Mouse (Mus musculus) urinary bladder, postnatal 14 days (tissue): ENCODE measurements around the gene Dnhd1.
"Not testable (repeated sequence)": the region's sequence is repeated elsewhere in the genome, so short reads cannot be mapped to it uniquely, and the experiment has no call there.

Source experiments
- DNase-seq: peaks from one replicate; pipeline ENCODE4 v3.0.0; 2021; ENCODE audit warnings: low spot score

The Dnhd1 gene

DNA sequence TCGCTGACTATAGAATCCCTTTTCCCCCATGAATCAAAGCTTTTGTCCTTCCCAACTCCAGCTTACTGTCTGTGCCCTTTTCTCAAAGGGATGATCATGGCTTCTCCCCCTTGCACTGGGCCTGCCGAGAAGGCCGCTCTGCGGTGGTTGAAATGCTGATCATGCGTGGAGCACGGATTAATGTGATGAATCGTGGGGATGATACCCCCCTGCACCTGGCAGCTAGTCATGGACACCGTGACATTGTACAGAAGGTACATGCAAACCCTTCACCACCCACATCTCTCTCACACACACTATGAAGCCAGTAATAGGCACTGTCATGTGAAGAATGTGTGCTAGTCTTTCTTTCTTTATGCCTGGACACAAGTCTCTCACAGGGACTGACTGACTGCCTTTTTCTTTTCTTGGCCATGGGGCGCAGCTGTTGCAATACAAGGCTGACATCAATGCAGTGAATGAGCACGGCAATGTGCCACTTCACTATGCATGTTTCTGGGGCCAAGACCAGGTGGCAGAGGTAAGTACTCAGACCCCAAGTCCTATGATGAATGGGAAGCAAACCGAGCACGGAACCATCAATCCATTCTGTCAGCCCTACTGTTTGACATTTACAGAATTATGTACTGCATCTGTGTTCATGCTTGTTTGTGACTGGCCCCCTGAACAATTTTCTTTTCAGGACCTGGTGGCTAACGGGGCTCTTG is 89.6 kb downstream of the Dnhd1 start:
- no peak for DNase-seq

GRCm38 (mm10) chr7:105740851-105741250 is 90.2 kb downstream of the Dnhd1 start:
- no peak for DNase-seq

DNA sequence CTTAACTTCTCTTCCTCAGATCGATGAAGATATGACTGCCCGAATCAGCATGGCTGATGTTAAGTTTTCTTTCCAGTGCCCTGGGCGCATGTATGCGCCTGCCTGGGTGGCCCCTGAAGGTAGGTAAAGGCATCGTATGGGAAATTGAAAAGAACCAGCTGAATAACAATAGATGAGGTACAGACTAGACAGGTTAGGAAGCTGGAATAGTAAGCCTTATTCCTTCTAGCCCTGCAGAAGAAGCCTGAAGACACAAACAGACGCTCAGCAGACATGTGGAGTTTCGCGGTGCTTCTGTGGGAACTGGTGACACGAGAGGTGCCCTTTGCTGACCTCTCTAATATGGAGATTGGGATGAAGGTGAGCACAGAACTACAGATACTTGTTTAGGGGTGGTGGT is 91.4 kb downstream of the Dnhd1 start:
- no peak for DNase-seq

DNA sequence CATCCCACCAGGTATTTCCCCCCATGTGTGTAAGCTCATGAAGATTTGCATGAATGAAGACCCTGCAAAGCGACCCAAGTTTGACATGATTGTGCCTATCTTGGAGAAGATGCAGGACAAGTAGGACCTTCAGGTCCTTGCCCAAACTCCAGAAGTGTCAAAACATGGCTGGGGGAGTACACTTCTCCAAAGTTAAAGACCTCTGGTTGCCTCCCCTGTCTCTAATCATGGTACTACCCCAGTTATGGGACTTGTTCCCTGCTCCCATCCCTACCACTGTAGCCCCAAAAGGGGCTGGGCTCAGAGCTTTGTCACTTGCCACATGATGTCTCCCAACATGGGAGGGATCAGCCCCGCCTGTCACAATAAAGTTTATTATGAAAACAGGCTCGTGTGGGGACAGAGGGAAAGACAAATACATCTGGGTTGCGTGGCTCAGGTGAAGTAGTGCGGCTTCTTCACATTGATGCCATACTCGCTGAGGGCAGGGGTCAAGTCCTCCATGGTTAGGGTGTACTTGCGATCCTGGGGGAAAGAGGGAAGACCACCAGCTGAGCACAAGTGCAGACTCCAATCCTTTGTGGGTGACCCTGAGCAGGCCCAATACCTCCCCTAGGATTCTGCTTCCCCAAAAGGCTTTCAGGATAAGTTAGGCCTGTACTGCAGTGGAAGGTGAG is 92.0 kb downstream of the Dnhd1 start:
- not testable (repeated sequence) for DNase-seq

GRCm38 (mm10) chr7:105743246-105743925 is 92.8 kb downstream of the Dnhd1 start:
- not testable (repeated sequence) for DNase-seq

DNA sequence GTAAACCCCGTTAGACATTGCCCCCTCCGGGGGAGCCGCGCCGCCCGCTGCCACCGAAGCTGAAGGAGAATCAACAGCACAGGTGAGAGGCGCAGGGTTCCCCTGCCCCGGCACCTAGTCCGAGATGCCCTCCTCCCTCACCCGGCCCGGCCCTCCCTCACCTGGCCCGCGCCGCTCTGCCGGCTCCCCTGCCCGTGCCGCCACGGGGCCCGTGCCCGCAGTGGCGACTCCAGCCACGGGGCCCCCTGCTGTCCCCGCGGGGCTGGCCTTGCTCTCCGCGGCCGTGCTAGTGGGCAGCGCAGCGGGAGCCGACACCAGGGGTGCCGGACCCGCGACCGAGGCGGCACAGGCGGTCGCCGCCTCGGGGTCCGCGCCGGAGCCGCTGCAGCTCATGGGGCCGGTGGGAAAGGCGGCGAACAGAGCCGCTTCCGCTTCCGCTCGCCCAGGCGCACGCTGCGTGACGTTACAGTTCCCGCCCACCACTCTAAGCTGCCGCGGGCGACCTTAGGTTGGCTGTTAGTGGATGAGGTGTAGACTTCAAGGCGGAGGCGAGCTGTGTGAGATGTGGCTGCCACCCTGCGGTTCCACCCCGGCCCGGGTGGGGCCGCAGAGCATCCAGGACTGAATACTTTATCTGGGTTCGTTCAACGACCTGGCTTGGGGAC is 93.4 kb downstream of the Dnhd1 start, which contains the start of gene Taf10:
Taf10 (minus strand) TSS at position 436 of the 665 bp plus-strand sequence.
- peak; percentile 87 for DNase-seq

- no peak for DNase-seq
Observed at GRCm38 (mm10) chr7:105747776-105748175, 97.1 kb downstream of the Dnhd1 start.

- peak; percentile 90 for DNase-seq
Observed at GRCm38 (mm10) chr7:105751491-105752433, 101.1 kb downstream of the Dnhd1 start, which contains the start of gene Tpp1. Tpp1 (minus strand) TSS chr7:105752235.

- no peak for DNase-seq
Observed at GRCm38 (mm10) chr7:105752716-105753115, 102.1 kb downstream of the Dnhd1 start.

GRCm38 (mm10) chr7:105753281-105753680 is 102.7 kb downstream of the Dnhd1 start:
- DNase-seq: no peak

- DNase-seq: no peak
Observed at GRCm38 (mm10) chr7:105761813-105762484, 111.3 kb downstream of the Dnhd1 start.

GRCm38 (mm10) chr7:105762517-105763270 is 112.1 kb downstream of the Dnhd1 start:
- DNase-seq: no peak

GRCm38 (mm10) chr7:105764331-105764730 is 113.7 kb downstream of the Dnhd1 start:
- no peak for DNase-seq

- DNase-seq: no peak
Observed at GRCm38 (mm10) chr7:105767729-105768165, 117.1 kb downstream of the Dnhd1 start.

DNA sequence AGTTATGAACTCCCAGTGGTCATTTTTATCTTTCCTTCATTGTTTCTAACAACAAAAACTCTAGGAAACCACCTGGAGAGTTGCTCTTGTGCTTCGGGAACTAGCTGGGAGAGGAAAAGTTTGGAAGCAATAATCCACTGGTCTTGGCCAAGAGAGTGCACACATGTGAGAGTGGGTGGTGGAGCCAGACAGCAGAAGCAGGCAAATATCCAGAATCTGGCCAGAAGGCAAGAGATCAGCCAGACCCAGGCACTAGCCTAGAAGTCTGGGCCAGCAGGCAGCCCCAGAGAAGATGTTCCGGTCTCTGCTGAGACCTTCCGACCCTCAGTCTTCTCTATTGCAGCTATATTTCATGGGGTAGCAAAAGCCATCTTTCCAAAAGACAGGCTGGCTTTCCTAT is 119.3 kb downstream of the Dnhd1 start:
- no peak for DNase-seq
